Mouse (Mus musculus) 416B (cell line): ENCODE results near the gene Ugt1a1.
A peak's percentile ranks its signal among the peaks of the same experiment; 100 is the strongest.
"Not testable (repeated sequence)": the region's sequence is repeated elsewhere in the genome, so short reads cannot be mapped to it uniquely, and the experiment has no call there.

Experiments used
- DNase-seq: peaks from one replicate; pipeline ENCODE4 v3.0.0; 2011; ENCODE audit warnings: low read depth

Ugt1a1 gene

DNA sequence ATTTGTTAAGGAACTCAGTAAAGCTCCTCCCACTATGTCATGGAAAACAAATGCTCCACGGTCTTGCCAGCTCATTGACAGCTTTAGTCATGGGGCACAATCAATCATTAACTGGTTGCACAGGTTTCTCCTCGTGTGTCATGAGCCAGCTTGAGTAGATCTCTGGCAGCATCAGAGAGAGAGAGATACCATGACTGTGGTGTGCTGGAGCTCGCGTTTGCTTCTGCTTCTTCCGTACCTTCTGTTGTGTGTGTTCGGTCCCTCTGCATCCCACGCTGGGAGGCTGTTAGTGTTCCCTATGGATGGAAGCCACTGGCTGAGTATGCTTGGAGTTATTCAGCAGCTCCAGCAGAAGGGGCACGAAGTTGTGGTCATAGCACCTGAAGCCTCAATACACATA is at the start of gene Ugt1a1:
Gene Ugt1a1, plus strand, starts transcription at position 148 of the 400 bp plus-strand sequence.
- DNase-seq: peak; percentile 5

DNA sequence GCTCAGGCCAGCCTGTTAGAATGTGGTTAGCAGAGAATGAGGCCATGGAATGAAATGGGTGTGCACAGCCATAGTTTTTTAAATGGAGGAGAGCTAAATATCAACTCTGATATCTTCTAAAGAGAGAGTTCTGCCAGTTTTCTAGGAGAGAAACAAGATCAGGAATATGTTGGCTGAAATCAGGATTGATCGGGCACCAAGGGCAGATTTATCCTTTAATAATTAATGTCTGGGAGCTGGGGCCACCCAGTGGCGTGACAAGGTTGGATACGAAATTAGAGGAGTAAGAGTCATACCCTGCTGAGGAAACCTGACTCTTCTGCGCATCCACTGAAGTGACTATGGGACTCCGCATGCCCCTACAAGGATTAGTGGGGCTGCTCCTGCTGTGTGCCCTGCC is 46.0 kb upstream of the Ugt1a1 start, which contains the start of gene Ugt1a5:
Gene Ugt1a5, plus strand, starts transcription at position 302 of the 400 bp plus-strand sequence.
- no peak for DNase-seq

DNA sequence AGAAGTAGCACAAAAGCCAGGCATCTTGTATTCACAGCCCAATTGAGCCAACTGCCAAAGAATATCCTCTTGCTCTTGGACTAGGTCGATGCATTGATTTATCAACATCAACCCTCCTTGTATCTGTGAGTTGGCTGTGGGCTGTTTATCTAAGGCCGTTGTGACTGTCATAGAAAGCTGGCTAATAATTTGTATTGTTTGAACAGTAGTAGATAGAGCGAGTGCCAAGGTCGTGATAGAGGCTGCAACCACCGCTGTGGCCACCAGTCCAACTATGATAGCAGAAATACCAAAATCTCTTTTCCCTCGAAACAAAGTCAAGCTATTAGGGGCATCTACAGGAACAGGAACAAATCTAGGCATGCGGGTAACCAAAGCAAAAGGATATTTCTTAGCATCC is 39.6 kb upstream of the Ugt1a1 start:
- DNase-seq: not testable (repeated sequence)

DNA sequence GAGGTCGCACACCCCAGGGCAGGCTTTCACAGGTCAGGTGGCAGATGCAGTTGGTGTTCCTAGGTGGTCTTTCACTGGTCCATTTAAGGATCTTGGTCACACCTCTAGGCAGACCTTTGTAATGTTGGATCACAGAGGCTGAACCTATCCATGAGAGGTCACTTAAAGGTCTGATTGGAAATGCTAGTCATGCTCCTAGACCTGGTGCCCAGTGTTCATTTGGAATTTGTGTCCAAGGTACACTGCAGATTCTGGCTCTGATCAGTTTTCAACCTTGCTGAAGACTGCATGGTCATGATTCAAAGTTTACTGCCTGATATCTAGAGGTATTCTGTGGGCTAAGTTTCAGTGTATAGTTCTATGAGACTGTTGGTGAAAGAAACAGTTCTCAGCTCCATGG is 32.1 kb upstream of the Ugt1a1 start:
- no peak for DNase-seq

DNA sequence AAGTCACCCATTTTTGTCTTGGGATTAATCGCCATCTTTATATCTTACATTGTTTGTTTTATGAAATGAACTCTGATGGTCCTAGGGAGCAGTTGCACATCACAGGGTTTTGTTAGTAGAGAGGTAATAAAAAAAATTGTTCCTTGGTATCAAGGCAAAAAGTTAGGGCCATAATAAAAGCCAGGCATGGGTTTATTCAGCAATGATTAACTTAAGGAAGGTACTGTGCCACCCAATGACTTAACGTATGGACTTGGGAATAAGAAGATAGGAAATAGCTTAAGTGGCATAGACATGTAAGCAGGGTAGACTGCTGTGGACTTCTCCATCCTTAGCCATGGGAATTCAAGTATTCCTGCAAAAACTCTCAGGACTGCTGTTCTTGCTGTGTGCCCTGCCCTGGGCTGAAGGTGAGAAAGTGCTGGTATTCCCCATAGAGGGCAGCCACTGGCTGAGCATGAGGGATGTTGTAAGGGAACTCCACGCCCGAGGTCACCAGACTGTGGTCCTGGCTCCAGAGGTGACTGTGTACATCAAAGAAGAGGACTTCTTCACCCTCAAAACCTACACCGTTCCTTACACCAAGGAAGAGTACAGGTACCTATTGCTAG is 25.3 kb upstream of the Ugt1a1 start:
- no peak for DNase-seq

DNA sequence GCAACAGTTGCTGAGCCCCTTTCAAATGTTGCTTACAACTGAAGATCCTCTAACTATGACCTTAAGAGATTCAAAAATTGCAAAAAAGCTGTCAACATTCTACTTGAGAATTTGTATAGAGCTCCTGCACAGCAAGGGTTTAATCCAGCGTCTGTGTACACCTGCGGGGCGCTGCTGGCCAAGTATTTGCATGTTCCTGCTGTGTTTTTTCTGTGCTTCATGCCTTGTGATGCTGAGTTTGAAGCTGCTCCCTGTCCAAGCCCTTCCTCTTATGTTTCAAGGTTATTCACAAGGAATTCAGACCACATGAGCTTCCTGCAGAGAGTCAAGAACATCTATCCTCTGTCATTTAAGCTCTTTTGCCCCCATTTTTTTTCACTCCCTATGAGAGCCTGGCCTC is 19.6 kb upstream of the Ugt1a1 start:
- DNase-seq: no peak

DNA sequence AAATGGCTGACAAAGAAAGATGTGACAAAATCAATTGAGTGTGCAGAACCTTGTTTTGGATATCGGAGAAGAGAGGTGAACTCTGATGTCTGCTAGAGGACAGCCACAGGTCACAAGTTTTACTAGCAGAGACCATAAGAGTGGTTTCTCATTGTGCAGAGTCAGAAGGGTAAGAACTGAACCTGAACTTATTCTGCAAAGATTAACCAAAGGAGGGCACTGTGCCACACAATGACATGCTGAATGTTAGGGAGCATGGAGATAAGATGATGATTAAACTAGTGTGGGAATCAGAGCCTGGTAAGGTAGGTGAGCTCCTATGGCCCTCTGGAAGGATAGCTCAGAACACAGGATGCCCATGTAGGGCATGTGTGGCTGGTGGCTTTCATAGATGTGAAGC is 16.1 kb upstream of the Ugt1a1 start:
- DNase-seq: no peak

DNA sequence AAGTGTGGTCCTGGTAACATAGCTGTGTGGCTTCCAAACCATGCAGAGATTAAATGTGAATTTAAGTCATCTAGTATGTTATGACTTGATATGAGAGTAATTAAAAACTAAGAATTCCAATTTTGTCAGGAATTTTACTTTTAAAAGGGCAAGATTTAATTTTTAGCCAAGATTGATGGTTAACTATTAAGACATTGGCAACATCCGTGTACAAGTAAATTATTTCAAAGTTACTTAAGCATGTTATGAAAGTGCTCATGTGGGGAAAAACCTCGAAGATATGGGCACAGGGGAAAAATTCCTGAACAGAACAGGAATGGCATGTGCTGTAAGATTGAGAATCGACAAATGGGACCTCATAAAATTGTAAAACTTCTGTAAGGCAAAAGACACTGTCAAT is 14.3 kb upstream of the Ugt1a1 start:
- no peak for DNase-seq

DNA sequence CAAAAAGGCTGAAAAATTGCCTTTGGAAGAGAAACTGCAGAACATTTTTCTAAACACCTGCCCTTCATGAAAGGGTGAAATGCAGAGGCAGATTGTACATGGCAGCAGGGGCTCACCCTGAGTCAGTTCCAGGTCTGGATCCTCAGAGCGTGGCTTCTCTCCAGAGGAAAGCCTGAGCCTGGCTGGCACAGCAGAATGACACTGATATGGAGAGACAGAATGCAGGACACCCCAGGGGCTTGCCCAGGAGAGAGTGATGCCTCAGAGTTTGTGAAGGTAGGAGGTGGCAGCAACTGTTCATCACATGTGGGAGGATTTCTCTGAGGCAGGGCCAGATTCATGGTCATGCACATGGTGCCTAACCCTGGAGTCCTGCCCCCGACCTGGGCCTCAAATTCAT is 11.8 kb upstream of the Ugt1a1 start:
- DNase-seq: no peak

DNA sequence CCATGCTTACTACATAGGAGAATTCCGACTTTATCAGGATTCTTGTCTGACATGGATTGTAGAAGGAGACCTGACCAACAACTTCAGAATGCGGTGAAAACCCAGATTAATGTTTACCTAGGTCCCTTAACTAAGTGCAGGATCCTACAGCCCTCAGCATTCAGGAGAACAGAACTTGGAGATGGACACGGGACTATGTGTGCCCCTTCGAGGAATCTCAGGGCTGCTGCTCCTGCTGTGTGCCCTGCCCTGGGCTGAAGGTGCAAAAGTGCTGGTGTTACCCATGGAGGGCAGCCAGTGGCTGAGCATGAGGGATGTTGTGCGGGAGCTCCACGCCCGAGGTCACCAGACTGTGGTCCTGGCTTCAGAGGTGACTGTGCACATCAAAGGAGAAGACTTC is 11.3 kb upstream of the Ugt1a1 start, which contains the start of gene Ugt1a2:
Gene Ugt1a2, plus strand, starts transcription at position 146 of the 400 bp plus-strand sequence.
- DNase-seq: no peak

DNA sequence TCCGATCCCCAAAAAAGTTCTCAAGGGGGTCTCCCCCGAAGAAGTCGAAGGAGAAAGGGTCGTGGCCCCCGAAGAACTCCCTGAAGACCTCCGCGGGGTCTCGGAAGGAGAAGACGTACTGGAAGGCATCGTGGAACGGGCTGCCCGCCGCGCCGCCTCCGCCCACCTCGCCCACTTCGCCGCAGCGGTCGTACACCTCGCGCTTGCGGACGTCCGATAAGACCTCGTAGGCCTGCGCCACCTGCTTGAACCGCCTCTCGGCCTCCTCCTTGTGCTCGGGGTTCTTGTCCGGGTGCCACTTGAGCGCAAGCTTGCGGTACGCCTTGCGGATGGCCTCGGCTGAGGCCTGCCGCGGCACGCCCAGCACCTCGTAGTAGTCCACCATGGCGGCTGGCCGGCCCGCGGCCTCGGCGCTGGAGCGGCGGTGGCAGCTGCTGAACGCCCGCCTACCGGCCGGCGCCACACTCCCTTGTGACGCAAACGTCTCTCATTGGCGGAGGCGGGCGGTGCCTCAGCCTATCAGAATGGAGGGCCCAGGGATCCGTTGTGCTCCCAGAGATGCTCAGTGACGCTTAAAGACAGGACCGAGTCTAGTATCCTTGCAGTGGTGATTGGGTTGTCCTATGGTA is 6.4 kb upstream of the Ugt1a1 start, which contains the start of gene Dnajb3:
Gene Dnajb3, minus strand, starts transcription at position 489 of the 629 bp plus-strand sequence.
- DNase-seq: no peak

DNA sequence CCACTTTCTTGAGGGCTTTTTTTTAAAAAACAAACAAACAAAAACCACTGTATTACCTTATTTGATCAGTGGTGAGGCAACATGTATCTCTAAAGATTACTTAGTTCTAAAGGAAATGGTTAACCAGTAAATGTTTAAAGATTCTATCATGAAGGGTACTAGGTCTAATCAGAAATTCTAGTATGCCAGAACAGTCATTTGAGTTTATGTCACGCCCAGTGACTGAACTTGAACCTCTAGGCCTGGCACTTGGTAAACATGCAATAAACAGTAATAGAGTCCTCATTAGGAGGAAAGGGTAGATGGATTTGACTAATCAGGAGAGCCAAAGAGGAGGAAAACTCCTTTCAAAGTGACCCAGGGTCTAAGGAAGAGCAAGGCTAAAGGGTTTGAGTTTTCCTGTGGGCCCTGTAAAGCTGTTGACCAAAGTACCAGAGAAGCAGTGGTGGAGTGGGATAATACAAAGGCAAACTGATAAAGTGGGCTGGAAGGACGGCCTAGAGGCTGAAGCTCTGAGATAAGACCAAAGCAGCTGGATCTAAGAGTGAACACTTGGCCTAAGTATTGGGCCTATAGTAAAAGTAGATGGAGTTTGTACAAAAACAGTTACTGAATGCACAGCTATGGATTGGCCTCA is 4.8 kb upstream of the Ugt1a1 start:
- DNase-seq: no peak

DNA sequence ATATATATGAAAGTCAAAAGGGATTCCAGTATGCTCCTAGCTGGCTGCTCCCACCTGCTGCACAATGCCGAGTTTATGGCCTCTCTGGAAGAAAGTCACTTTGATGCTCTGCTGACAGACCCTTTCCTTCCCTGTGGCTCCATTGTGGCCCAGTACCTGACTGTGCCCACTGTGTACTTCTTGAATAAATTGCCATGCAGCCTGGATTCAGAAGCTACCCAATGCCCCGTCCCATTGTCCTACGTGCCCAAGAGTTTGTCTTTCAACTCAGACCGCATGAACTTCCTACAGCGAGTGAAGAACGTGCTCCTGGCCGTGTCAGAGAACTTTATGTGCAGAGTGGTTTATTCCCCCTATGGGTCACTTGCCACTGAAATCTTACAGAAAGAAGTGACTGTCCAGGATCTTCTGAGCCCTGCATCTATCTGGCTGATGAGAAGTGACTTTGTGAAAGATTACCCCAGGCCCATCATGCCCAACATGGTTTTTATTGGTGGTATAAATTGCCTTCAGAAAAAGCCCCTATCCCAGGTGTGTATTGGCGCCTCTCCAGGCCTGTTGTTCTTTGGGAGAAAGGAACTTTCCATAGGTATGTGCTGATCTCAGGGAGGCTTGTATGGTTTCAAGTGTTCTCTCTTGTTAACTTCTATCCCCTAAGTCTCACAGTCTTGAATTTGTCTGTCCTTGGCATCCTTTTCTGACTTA is 734 bp downstream of the Ugt1a1 start:
- peak; percentile 4 for DNase-seq

DNA sequence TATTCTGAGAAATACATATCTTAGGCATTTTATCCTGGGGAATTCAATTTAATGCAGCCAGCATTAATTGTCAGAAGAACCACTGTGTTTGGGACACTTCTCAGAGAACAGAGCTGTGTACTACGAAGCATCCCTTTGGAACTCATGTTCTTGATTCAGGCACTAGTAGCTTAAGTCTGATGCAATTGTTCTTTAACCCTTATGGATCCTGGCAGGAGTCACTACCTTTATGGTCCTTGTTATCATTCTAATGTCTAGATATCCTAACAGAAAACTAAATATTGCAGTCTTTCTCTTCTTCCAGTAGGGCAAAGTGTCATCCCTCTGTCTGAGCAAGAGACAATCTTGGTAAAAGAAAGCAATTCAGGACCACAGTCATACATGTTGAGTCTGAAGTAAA is 1.3 kb downstream of the Ugt1a1 start:
- DNase-seq: peak; percentile 9

DNA sequence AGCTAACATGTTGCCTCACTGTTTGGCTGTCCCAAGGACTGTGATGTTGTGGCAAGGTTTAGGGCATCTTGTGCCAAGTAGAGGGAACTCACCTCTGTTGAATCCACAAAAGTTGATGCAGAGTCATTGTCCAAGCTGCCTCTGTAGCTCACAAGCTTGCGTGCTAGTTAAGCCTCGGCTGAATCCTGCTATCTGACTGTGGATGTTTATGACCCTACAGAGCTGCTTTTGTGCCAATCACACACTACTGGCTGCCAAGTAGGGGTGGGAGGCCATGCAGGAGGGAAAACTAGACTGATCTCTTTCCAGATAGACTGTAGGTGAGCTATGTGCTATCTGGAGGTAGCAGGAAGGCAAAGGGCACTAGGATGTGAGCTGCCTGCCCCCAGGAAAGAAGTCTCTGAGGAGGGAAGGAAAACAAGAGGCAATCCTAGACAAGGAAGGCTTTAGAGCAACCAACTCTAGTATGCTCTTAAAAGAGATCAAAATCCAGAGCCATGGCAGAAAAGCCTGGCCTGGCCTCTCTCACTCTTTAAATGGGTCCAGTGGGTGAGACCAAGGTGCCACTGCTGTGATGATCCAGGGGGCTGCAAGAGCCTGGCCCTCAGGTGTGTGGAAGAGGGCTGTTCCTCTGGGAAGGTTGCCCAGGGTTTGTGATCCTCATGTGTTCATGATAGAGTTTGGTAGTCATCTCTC is 2.2 kb downstream of the Ugt1a1 start:
- DNase-seq: peak; percentile 11

DNA sequence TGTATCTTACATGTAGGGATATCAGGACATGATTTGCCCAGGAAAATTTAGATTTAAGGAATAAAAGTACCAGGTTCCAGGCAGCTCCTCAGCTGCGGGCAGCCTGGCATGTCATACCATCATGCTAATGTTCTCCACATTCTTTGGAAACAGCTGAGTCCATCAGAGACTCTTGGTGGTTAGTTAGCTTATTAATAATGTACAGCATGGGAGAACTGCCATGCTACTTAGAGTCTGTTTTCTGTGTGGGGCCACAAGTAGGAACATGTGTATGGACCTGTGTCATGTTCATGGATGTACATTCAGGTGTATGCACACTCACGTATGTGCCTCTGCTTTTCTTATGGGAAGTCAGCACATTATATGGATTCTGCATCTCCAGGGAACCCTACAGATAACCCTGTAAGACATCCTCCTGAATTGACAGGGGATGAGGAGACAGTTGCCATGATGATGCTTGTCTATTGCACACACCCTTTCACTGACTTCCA is 2.7 kb downstream of the Ugt1a1 start:
- peak; percentile 8 for DNase-seq

DNA sequence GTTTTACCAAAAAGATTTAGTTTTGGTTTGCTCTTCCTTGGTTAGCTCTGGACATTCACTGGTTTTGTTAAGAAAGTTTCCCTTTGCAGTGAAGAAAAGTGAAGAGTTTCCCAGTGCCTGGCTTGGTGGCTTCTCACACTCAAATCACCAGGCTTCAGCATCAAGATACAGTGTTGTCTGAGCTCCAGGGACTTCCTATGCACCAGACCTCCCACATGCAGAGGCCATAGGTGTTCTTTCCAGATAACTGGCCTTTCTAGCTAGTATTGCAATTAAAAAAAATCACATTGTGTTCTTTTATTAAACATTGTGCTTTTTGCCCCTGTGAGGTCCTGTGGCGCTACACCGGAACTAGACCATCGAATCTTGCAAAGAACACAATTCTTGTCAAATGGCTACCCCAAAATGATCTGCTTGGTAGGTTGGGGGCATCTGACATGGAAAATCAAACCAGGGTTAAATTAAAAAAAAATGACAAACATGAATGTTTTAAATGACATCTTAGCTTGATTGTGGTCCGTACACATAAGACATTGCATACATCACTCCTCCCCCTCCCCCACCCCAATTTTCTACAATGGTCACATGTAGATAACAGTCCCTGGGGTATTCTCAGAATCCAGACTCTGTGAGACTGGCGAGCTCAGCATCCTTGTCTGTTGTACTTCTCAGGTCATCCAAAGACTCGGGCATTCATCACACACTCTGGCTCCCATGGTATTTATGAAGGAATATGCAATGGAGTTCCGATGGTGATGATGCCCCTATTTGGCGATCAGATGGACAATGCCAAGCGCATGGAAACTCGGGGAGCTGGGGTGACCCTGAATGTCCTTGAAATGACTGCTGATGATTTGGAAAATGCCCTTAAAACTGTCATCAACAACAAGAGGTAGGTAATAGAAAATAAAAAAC is 4.0 kb downstream of the Ugt1a1 start:
- peak; percentile 5 for DNase-seq

DNA sequence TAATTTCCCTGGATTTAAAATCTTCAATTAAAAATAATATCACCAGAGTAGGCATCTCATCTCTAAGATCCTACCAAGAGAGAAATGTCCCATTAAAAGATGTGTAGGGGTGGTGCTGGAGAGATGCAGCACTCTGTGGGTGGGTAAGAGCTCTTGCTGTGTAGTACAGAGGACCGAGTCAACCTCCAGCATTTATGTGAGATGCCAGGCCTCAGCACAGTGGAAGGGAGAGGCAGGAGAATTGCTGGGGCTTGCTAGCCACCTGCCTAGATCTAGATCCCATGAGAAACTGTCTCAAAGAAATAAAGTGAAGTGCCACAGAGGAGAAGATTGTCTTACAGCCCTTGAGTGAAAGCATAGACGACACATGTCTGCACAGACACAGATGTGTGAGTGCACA is 4.8 kb downstream of the Ugt1a1 start:
- peak; percentile 10 for DNase-seq

DNA sequence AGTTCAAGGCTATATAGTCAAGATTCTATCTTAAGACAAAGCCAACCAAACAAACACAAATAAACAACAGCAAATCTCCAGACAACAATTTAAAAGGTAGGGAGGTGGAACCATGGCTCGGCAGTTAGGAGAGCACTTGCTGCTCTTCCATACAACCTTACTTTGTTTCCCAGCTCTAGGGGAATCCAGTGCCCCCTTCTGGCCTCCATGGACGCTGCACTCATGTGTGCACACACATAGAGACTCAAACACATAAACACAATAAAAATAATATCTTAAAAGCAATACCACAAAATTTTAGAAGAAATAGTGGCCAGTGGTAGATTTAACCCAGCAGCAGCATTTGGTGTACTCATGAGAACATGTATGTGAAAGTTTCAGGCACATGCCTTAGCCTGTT is 5.4 kb downstream of the Ugt1a1 start:
- peak; percentile 11 for DNase-seq

DNA sequence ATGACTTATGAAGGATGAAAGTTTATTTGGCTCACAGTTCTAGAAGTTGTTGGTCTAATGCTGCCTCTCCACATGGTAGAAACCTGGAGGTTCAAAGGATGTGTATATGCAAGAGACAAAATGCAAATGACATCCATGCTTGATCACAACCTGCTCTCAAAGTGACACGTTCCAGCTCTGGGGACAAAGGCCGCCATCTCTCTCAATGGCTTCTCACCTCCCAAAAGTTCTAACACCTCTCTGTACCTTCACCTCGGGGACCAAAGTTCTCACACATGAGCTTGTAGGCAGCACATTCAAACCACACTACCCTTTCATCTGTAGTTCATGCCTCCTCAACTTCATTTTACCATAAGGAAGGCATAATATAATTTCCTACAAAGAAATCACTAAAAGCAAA is 5.8 kb downstream of the Ugt1a1 start:
- peak; percentile 8 for DNase-seq

DNA sequence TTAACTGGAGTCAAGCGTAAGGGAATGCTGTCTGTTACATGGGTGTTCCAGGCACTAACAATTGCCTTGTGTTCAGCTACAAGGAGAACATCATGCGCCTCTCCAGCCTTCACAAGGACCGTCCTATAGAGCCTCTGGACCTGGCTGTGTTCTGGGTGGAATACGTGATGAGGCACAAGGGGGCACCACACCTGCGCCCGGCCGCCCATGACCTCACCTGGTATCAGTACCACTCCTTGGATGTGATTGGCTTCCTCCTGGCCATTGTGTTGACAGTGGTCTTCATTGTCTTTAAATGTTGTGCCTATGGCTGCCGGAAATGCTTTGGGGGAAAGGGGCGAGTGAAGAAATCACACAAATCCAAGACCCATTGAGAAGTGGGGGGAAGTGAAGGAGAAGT is 6.3 kb downstream of the Ugt1a1 start:
- DNase-seq: peak; percentile 8
